Mouse (Mus musculus): Measurements from ENCODE around the gene Rnd1. TPM values are rescaled to one million over a fixed set of nuclear protein-coding genes. Genes with fewer than 3 reads are reported as not detected.

Gene Rnd1
- polyA plus RNA-seq, 2 experiments = 0.24 to 0.67 TPM

DNA sequence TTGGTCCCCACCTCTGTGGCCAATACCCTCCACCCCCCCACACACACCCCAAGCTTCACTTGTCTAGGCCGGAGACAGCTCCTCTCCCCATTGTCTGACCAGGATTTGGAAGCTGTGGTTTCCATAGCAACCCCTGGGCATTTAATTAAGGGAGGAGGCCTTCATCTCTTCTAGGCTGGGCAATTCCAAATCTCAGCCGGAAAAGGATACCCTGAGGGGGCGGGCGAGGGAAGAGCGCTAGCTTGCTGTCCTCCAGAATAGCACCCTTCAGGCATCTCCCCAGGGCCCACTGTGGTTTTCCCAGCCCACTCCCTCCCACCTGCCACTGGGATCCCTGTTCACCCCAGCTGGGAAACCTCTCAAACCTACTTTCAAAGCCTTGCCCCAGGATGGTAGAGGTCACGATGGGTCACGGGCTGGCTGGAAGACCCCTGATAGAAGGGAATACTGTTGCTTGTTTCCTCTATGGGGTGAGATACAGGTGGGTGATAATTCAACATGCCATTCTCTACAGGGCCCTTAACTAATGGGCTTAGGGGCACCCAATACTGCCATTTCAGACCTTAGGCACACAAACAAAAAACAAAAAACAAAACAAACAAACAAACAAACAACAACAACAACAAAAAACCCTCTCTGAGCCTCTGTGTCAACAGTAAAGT lies 14.4 kb upstream of the Rnd1 start:
- no peak overlapping the region for H3K27ac ChIP-seq
- no peak overlapping the region for H3K4me2 ChIP-seq (ENCODE audit: low read depth)
- no peaks in the 10 kb centered on the region for H3K9me3 ChIP-seq (ENCODE audit: control insufficient read depth, low read length)
- 75% methylated on average over 7 of the region's 7 CpGs for WGBS (ENCODE audit: insufficient replicate concordance)
- no peak overlapping the region for H3K9ac ChIP-seq (replicated peaks)
- H3K4me1 ChIP-seq (replicated peaks; ENCODE audit: control insufficient read depth in 2 of 2, insufficient read depth in 2 of 2, low read length in 1 of 2) = peaks cover 0 to 4% of the 10 kb centered on the region in 2 experiments; a peak in 1 of 4 replicates
- H3K36me3 ChIP-seq (replicated peaks; ENCODE audit: control insufficient read depth, insufficient read depth, low read depth) = no peaks in the 10 kb centered on the region
- H3K27me3 ChIP-seq (ENCODE audit: control insufficient read depth, insufficient read depth, low read length) = no peaks in the 10 kb centered on the region
- DNase-seq (ENCODE audit: low read depth in 3 of 3, low spot score in 3 of 3) (no peak), ATAC-seq (ENCODE audit: insufficient read depth) (no peak)
- no peak overlapping the region for H3K4me3 ChIP-seq (ENCODE audit: insufficient read depth in 1 of 2, low read depth in 2 of 2, low read length in 2 of 2)
- TF ChIP-seq CTCF (IDR thresholded peaks at IDR 0.05; ENCODE audit: low read depth) (no peak), EP300 (IDR thresholded peaks at IDR 0.05; ENCODE audit: low read depth) (no peak)

DNA sequence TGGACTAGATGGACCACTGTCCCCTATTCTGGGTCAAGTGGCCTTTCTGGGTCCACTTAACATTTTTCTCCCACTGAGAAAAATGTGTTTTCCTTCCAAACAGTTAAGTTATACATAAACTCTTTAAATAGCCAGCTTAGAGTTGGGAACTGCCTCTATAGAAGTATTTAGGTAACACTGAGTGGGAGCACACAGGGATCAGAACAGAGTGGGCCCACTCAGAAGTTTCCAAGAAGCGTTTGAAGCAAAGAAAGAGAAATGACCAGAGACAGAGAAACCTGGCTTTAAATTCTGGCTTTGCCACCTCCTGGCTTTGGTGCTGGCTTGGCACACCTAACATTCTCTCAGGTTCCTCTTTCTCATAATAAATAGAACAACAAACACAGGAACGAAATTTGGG lies 12.4 kb upstream of the Rnd1 start:
- DNase-seq (ENCODE audit: low read depth in 3 of 3, low spot score in 3 of 3) (no peak), ATAC-seq (ENCODE audit: insufficient read depth) (no peak)
- H3K27ac ChIP-seq = no peak overlapping the region
- no peaks in the 10 kb centered on the region for H3K9me3 ChIP-seq (ENCODE audit: control insufficient read depth, low read length)
- TF ChIP-seq EP300 (IDR thresholded peaks at IDR 0.05; ENCODE audit: low read depth) (no peak), CTCF (IDR thresholded peaks at IDR 0.05; ENCODE audit: low read depth) (no peak)
- no peak overlapping the region for H3K4me2 ChIP-seq (ENCODE audit: low read depth)
- H3K4me1 ChIP-seq (replicated peaks; ENCODE audit: control insufficient read depth in 2 of 2, insufficient read depth in 2 of 2, low read length in 1 of 2) = no peaks in the 10 kb centered on the region; a peak in 1 of 4 replicates
- H3K4me3 ChIP-seq (ENCODE audit: insufficient read depth in 1 of 2, low read depth in 2 of 2, low read length in 2 of 2) = no peak overlapping the region
- no peaks in the 10 kb centered on the region for H3K27me3 ChIP-seq (ENCODE audit: control insufficient read depth, insufficient read depth, low read length)
- no peaks in the 10 kb centered on the region for H3K36me3 ChIP-seq (replicated peaks; ENCODE audit: control insufficient read depth, insufficient read depth, low read depth)
- 59% methylated on average over 2 of the region's 2 CpGs for WGBS (ENCODE audit: insufficient replicate concordance)
- no peak overlapping the region for H3K9ac ChIP-seq (replicated peaks)

DNA sequence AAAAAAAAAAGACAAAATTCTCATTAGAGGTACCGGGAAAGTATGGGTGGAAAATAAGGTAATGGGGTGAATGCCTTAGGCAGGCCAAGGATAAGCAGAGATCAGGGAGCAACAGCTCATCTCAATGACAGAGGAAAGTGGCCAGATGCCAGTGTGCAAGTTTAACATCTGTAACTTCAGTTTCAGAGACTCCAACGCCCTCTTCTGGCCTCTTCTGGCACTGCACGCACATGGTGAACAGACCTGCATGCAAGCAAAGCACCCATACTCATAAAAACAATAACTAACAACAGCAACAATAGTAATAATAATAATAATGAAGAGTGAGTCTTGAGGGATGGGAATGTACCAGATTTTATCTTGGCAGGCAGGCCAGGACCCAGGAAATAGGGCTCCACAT lies 8.7 kb upstream of the Rnd1 start:
- Histone ChIP-seq H3K4me2 (ENCODE audit: low read depth) (no peak overlapping the region), H3K4me3 (ENCODE audit: insufficient read depth in 1 of 2, low read depth in 2 of 2, low read length in 2 of 2) (no peak overlapping the region), H3K9ac (replicated peaks) (no peak overlapping the region), H3K27ac (no peak overlapping the region), H3K27me3 (ENCODE audit: control insufficient read depth, insufficient read depth, low read length) (no peaks in the 10 kb centered on the region; the same call in 1 of the 2 replicates), H3K36me3 (replicated peaks; ENCODE audit: control insufficient read depth, insufficient read depth, low read depth) (no peaks in the 10 kb centered on the region), H3K9me3 (ENCODE audit: control insufficient read depth, low read length) (no peaks in the 10 kb centered on the region), H3K4me1 (replicated peaks; ENCODE audit: control insufficient read depth in 2 of 2, insufficient read depth in 2 of 2, low read length in 1 of 2) (no peaks in the 10 kb centered on the region)
- no peak for DNase-seq (ENCODE audit: low read depth in 3 of 3, low spot score in 3 of 3)
- 59% methylated on average over 3 of the region's 3 CpGs for WGBS (ENCODE audit: insufficient replicate concordance)
- ATAC-seq (ENCODE audit: insufficient read depth) = no peak
- TF ChIP-seq CTCF (IDR thresholded peaks at IDR 0.05; ENCODE audit: low read depth) (peak; percentile 35), EP300 (IDR thresholded peaks at IDR 0.05; ENCODE audit: low read depth) (no peak)

DNA sequence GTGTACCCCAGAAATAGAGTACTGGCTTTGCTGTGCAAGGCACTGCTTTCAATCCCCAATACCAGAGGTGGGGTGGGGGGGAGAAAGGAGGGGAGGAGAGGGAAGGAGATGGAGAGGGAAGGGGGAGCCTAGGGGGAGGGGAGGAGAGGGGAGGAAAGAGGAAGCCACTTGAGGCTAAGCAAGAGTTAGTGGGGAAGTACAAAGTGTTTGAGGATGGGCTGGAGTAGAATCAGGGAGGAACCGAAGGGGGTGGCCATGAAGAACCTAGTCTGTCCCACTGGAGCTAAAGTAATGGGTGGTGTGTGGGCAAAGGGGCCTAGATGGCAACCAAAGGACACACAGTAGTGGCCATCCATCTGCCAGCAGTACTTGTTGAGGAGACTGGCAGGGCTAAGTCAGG lies 6.5 kb upstream of the Rnd1 start:
- no peak overlapping the region for H3K4me3 ChIP-seq (ENCODE audit: insufficient read depth in 1 of 2, low read depth in 2 of 2, low read length in 2 of 2)
- no peak for TF ChIP-seq EP300 (IDR thresholded peaks at IDR 0.05; ENCODE audit: low read depth)
- TF ChIP-seq CTCF (IDR thresholded peaks at IDR 0.05; ENCODE audit: low read depth) = no peak
- H3K4me1 ChIP-seq (replicated peaks; ENCODE audit: control insufficient read depth in 2 of 2, insufficient read depth in 2 of 2, low read length in 1 of 2) = no peaks in the 10 kb centered on the region
- H3K27me3 ChIP-seq (ENCODE audit: control insufficient read depth, insufficient read depth, low read length) = peaks cover 3% of the 10 kb centered on the region
- no peak overlapping the region for H3K27ac ChIP-seq
- no peak overlapping the region for H3K4me2 ChIP-seq (ENCODE audit: low read depth)
- H3K9ac ChIP-seq (replicated peaks) = no peak overlapping the region
- no peaks in the 10 kb centered on the region for H3K36me3 ChIP-seq (replicated peaks; ENCODE audit: control insufficient read depth, insufficient read depth, low read depth)
- 14% methylated on average over 1 of the region's 1 CpGs for WGBS (ENCODE audit: insufficient replicate concordance)
- DNase-seq (ENCODE audit: low read depth in 3 of 3, low spot score in 3 of 3) = no peak
- no peak for ATAC-seq (ENCODE audit: insufficient read depth)
- no peaks in the 10 kb centered on the region for H3K9me3 ChIP-seq (ENCODE audit: control insufficient read depth, low read length)

GRCm38 (mm10) chr15:98683177-98683576 lies 5.9 kb upstream of the Rnd1 start:
- DNase-seq (ENCODE audit: low read depth in 3 of 3, low spot score in 3 of 3) (no peak), ATAC-seq (ENCODE audit: insufficient read depth) (no peak)
- 40% methylated on average over 10 of the region's 10 CpGs for WGBS (ENCODE audit: insufficient replicate concordance)
- no peaks in the 10 kb centered on the region for H3K4me1 ChIP-seq (replicated peaks; ENCODE audit: control insufficient read depth in 2 of 2, insufficient read depth in 2 of 2, low read length in 1 of 2)
- no peak overlapping the region for H3K9ac ChIP-seq (replicated peaks)
- H3K27ac ChIP-seq = no peak overlapping the region
- H3K4me2 ChIP-seq (ENCODE audit: low read depth) = no peak overlapping the region
- H3K9me3 ChIP-seq (ENCODE audit: control insufficient read depth, low read length) = no peaks in the 10 kb centered on the region
- peaks cover 8% of the 10 kb centered on the region for H3K27me3 ChIP-seq (ENCODE audit: control insufficient read depth, insufficient read depth, low read length)
- no peak overlapping the region for H3K4me3 ChIP-seq (ENCODE audit: insufficient read depth in 1 of 2, low read depth in 2 of 2, low read length in 2 of 2)
- no peak for TF ChIP-seq CTCF (IDR thresholded peaks at IDR 0.05; ENCODE audit: low read depth)
- TF ChIP-seq EP300 (IDR thresholded peaks at IDR 0.05; ENCODE audit: low read depth) = no peak
- no peaks in the 10 kb centered on the region for H3K36me3 ChIP-seq (replicated peaks; ENCODE audit: control insufficient read depth, insufficient read depth, low read depth)

All from liver, embryonic 14.5 days (tissue).